Mouse (Mus musculus): Measurements from ENCODE around the gene Bag3. TPM values are rescaled to one million over a fixed set of nuclear protein-coding genes. Genes with fewer than 3 reads are reported as not detected.
"Not testable (repeated sequence)": the region's sequence is repeated elsewhere in the genome, so short reads cannot be mapped to it uniquely, and the experiment has no call there.

Gene Bag3
- total and polyA plus RNA-seq, 3 experiments, result 9.1 to 107 (median 20.9) TPM

DNA sequence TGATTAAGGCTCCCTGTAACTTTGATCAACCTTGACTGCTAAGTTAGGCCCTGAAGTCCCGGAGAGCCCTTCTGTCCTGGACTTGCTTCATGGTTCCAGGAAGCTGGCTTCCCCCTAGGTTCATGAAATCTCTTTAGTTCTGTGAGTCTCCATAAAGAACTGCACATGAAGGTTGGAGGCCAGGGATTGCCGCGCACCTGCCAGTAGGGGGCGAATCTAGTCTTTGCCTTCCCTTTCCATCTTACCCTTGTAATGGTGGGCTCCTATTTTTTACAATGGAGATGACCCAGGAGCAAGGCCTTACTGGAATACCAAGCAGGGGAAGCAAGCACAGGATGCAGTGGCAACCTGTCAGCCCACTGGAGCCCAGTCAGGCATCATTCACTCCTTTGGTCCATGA lies 40.0 kb downstream of the Bag3 start:
- H3K36me3 ChIP-seq (replicated peaks), result no peaks in the 10 kb centered on the region
- no peak for TF ChIP-seq GATA1 (IDR thresholded peaks at IDR 0.05; ENCODE audit: borderline replicate concordance, low read length)
- TF ChIP-seq TAL1 (conservative IDR thresholded peaks at IDR 0.05; ENCODE audit: low read depth, low read length), result no peak
- peak; percentile 54 for TF ChIP-seq CTCF (IDR thresholded peaks at IDR 0.05; ENCODE audit: low read depth, low read length)
- TF ChIP-seq POLR2AphosphoS5 (IDR thresholded peaks at IDR 0.05; ENCODE audit: insufficient replicate concordance, low read depth, low read length), result no peak
- TF ChIP-seq GATA2 (IDR thresholded peaks at IDR 0.05; ENCODE audit: borderline replicate concordance, low read depth, low read length), result no peak
- H3K27me3 ChIP-seq (ENCODE audit: insufficient read depth, low read length), result no peaks in the 10 kb centered on the region
- DNase-seq (ENCODE audit: low spot score), result no peak
- 0 out of 2 replicates have a peak, but pooled peaks have one; percentile 8 for ATAC-seq (ENCODE audit: extremely low read depth, insufficient number of reproducible peaks, low FRiP score, poor library complexity, severe bottlenecking)
- no peaks in the 10 kb centered on the region for H3K9me3 ChIP-seq (replicated peaks)
- H3K4me1 ChIP-seq (ENCODE audit: insufficient read depth, low read depth, low read length), result peaks cover 25% of the 10 kb centered on the region
- H3K4me3 ChIP-seq (ENCODE audit: low read depth, low read length), result no peak overlapping the region

DNA sequence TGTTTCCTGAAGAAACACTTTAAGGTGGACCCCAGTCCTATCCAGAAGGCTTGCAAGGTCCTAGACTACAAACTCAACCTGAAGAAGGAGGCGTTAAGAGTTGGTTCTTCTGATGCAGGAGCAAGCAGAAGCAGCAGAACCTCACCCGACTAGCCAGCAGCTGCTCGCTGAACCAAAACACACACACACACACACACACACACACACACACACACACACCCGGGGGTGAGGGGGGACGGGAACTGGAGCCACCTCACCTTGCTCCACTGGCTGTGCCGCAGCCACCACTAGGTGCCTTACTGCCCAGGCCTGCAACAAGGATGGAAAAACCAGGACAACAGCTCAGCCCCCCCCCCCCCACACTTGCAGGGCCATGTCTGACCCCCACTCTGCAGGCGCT lies 42.9 kb downstream of the Bag3 start:
- H3K9me3 ChIP-seq (replicated peaks), result no peaks in the 10 kb centered on the region
- DNase-seq (ENCODE audit: low spot score) (no peak), ATAC-seq (ENCODE audit: extremely low read depth, insufficient number of reproducible peaks, low FRiP score, poor library complexity, severe bottlenecking) (no peak)
- H3K27me3 ChIP-seq (ENCODE audit: insufficient read depth, low read length), result no peaks in the 10 kb centered on the region
- no peak for TF ChIP-seq CTCF (IDR thresholded peaks at IDR 0.05; ENCODE audit: low read depth, low read length)
- H3K36me3 ChIP-seq (replicated peaks), result no peaks in the 10 kb centered on the region
- no peak overlapping the region for H3K4me3 ChIP-seq (ENCODE audit: low read depth, low read length)
- H3K4me1 ChIP-seq (ENCODE audit: insufficient read depth, low read depth, low read length), result peaks cover 45% of the 10 kb centered on the region

DNA sequence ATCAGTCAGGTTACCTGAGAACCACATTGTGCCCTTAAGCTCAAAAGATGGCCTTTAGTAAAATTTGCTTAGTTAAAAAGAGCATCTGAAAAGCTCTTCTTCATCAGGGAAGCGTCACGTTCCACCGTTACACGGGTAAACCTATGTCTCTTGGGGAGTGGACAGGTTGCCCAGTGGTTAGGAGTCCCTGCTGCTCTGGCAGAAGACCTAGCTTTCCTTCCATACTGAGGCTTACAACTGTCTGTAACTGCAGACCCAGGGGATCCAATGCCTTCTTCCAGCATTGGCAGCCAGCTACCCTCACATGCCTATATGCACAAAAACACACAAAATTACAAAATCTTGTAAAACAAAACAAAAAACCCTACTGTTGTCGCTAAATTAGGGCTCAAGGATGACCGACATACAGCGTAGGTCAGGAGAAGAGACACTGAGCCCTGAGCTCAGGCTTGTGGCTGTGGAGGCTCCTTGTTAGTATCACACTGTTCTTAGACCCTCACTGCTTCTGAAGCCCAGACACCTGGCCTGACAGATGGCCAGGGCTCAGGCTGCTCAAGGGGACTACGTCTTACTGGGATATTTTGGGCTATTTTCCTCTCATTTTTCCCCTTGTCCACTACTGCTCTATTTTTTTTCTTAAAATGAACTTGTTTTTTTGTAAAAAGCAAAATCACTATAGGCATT lies 44.3 kb downstream of the Bag3 start:
- TF ChIP-seq TAL1 (conservative IDR thresholded peaks at IDR 0.05; ENCODE audit: low read depth, low read length) (no peak), CTCF (IDR thresholded peaks at IDR 0.05; ENCODE audit: low read depth, low read length) (no peak), GATA2 (IDR thresholded peaks at IDR 0.05; ENCODE audit: borderline replicate concordance, low read depth, low read length) (no peak), POLR2AphosphoS5 (IDR thresholded peaks at IDR 0.05; ENCODE audit: insufficient replicate concordance, low read depth, low read length) (no peak), GATA1 (IDR thresholded peaks at IDR 0.05; ENCODE audit: borderline replicate concordance, low read length) (no peak)
- ATAC-seq (ENCODE audit: extremely low read depth, insufficient number of reproducible peaks, low FRiP score, poor library complexity, severe bottlenecking), result no peak
- no peak overlapping the region for H3K4me3 ChIP-seq (ENCODE audit: low read depth, low read length)

GRCm38 (mm10) chr7:128569429-128569828 lies 46.0 kb downstream of the Bag3 start:
- DNase-seq (ENCODE audit: low spot score); H3K9me3 ChIP-seq (replicated peaks); H3K36me3 ChIP-seq (replicated peaks); ATAC-seq (ENCODE audit: extremely low read depth, insufficient number of reproducible peaks, low FRiP score, poor library complexity, severe bottlenecking); H3K4me3 ChIP-seq (ENCODE audit: low read depth, low read length); H3K27me3 ChIP-seq (ENCODE audit: insufficient read depth, low read length): not testable (repeated sequence)
- peaks cover 53% of the 10 kb centered on the region for H3K4me1 ChIP-seq (ENCODE audit: insufficient read depth, low read depth, low read length)

More for the DNA sequence above, 44.3 kb downstream of the Bag3 start:
- Histone ChIP-seq H3K9me3 (replicated peaks) (no peaks in the 10 kb centered on the region), H3K4me1 (ENCODE audit: insufficient read depth, low read depth, low read length) (peaks cover 56% of the 10 kb centered on the region), H3K27me3 (ENCODE audit: insufficient read depth, low read length) (no peaks in the 10 kb centered on the region), H3K36me3 (replicated peaks) (no peaks in the 10 kb centered on the region)
- no peak for DNase-seq (ENCODE audit: low spot score)

- Histone ChIP-seq H3K4me3 (ENCODE audit: low read depth, low read length) (no peak overlapping the region; the same call in 1 of the 2 replicates), H3K36me3 (replicated peaks) (no peaks in the 10 kb centered on the region), H3K9me3 (replicated peaks) (no peaks in the 10 kb centered on the region), H3K27me3 (ENCODE audit: insufficient read depth, low read length) (no peaks in the 10 kb centered on the region), H3K4me1 (ENCODE audit: insufficient read depth, low read depth, low read length) (peaks cover 47% of the 10 kb centered on the region)
- DNase-seq (ENCODE audit: low spot score) (peak; percentile 75), ATAC-seq (ENCODE audit: extremely low read depth, insufficient number of reproducible peaks, low FRiP score, poor library complexity, severe bottlenecking) (peak; percentile 89)
- TF ChIP-seq TAL1 (conservative IDR thresholded peaks at IDR 0.05; ENCODE audit: low read depth, low read length) (no peak), POLR2AphosphoS5 (IDR thresholded peaks at IDR 0.05; ENCODE audit: insufficient replicate concordance, low read depth, low read length) (no peak), GATA1 (IDR thresholded peaks at IDR 0.05; ENCODE audit: borderline replicate concordance, low read length) (no peak)
These were observed 46.7 kb downstream of the Bag3 start for GRCm38 (mm10) chr7:128569987-128570656.

- peak; percentile 45 for ATAC-seq (ENCODE audit: extremely low read depth, insufficient number of reproducible peaks, low FRiP score, poor library complexity, severe bottlenecking)
- not testable (repeated sequence) for H3K9me3 ChIP-seq (replicated peaks); H3K36me3 ChIP-seq (replicated peaks); H3K4me3 ChIP-seq (ENCODE audit: low read depth, low read length); H3K27me3 ChIP-seq (ENCODE audit: insufficient read depth, low read length); DNase-seq (ENCODE audit: low spot score)
- H3K4me1 ChIP-seq (ENCODE audit: insufficient read depth, low read depth, low read length), result peaks cover 44% of the 10 kb centered on the region
These were observed 47.2 kb downstream of the Bag3 start for GRCm38 (mm10) chr7:128570657-128571056.

- no peaks in the 10 kb centered on the region for H3K36me3 ChIP-seq (replicated peaks)
- ATAC-seq (ENCODE audit: extremely low read depth, insufficient number of reproducible peaks, low FRiP score, poor library complexity, severe bottlenecking), result no peak
- H3K9me3 ChIP-seq (replicated peaks), result no peaks in the 10 kb centered on the region
- peaks cover 50% of the 10 kb centered on the region for H3K4me1 ChIP-seq (ENCODE audit: insufficient read depth, low read depth, low read length)
- DNase-seq (ENCODE audit: low spot score), result no peak
- no peaks in the 10 kb centered on the region for H3K27me3 ChIP-seq (ENCODE audit: insufficient read depth, low read length)
- TF ChIP-seq GATA2 (IDR thresholded peaks at IDR 0.05; ENCODE audit: borderline replicate concordance, low read depth, low read length) (no peak), GATA1 (IDR thresholded peaks at IDR 0.05; ENCODE audit: borderline replicate concordance, low read length) (no peak), CTCF (IDR thresholded peaks at IDR 0.05; ENCODE audit: low read depth, low read length) (no peak), TAL1 (conservative IDR thresholded peaks at IDR 0.05; ENCODE audit: low read depth, low read length) (no peak), POLR2AphosphoS5 (IDR thresholded peaks at IDR 0.05; ENCODE audit: insufficient replicate concordance, low read depth, low read length) (no peak)
- H3K4me3 ChIP-seq (ENCODE audit: low read depth, low read length), result no peak overlapping the region
These were observed 48.6 kb downstream of the Bag3 start for GRCm38 (mm10) chr7:128572030-128572429.
